Mouse (Mus musculus) limb, embryonic 11.5 days (tissue): Measurements from ENCODE around the gene Ccna2. TPM values are rescaled to one million over a fixed set of nuclear protein-coding genes. Genes with fewer than 3 reads are reported as not detected.

Experiments
- ATAC-seq: fragments of 200-750 bp; cut with Nextera tagmentation; 2 replicates; pipeline ENCODE4 v1.8.0; 2017; ENCODE audit warnings: low read depth; ENCODE audit not compliant: insufficient number of reproducible peaks, low FRiP score, low TSS enrichment
- DNase-seq: peaks from one replicate; pipeline ENCODE4 v3.0.0-alpha.2; 2015; ENCODE audit warnings: low spot score
- H3K27ac ChIP-seq: fragments of 300-500 bp; sonication (generic); replicated peaks from 2 replicates; pipeline ENCODE4 v1.5.1; 2014; ENCODE audit warnings: low read depth, mild to moderate bottlenecking, low read length
- H3K27me3 ChIP-seq: fragments of 300-500 bp; sonication (generic); 2 replicates; pipeline ENCODE4 v1.6.1; 2014; ENCODE audit warnings: mild to moderate bottlenecking, low read length, mixed read lengths; ENCODE audit not compliant: control insufficient read depth, insufficient read depth
- H3K36me3 ChIP-seq: fragments of 300-500 bp; sonication (generic); 2 replicates; pipeline ENCODE4 v1.6.1; 2014; ENCODE audit warnings: mild to moderate bottlenecking, low read length, moderate library complexity, mixed read lengths; ENCODE audit not compliant: control insufficient read depth, insufficient read depth
- H3K4me1 ChIP-seq: fragments of 300-500 bp; sonication (generic); 2 replicates; pipeline ENCODE4 v1.6.1; 2014; ENCODE audit warnings: low read length, mixed read lengths; ENCODE audit not compliant: control insufficient read depth, insufficient read depth
- H3K4me2 ChIP-seq: fragments of 300-500 bp; sonication (generic); 2 replicates; pipeline ENCODE4 v1.6.1; 2014; ENCODE audit warnings: low read depth, mild to moderate bottlenecking, moderate library complexity; ENCODE audit not compliant: severe bottlenecking
- H3K4me3 ChIP-seq: fragments of 300-500 bp; sonication (generic); 2 replicates; pipeline ENCODE4 v1.5.1; 2014; ENCODE audit warnings: low read depth, low read length
- H3K9ac ChIP-seq: fragments of 300-500 bp; sonication (generic); 2 replicates; pipeline ENCODE4 v1.6.1; 2014; ENCODE audit warnings: mild to moderate bottlenecking, low read length
- H3K9me3 ChIP-seq: fragments of 300-500 bp; sonication (generic); 2 replicates; pipeline ENCODE4 v1.6.1; 2016; ENCODE audit warnings: low read length; ENCODE audit not compliant: control insufficient read depth
- WGBS: fragments of 180-500 bp; shearing (Covaris S2); extraction: QIAGEN DNeasy Blood & Tissue Kit; methylation state at CpG from one replicate; pipeline ENCODE4 v1.1.7; 2014; 5-methylcytosine and 5-hydroxymethylcytosine counted together
- polyA plus RNA-seq: library from polyadenylated mRNA; unstranded; fragments of >200 nt; fragmentation: Nextera tagmentation; extraction: Ambion mirVana; gene quantifications from 2 replicates; pipeline ENCODE4 v1.2.1, GENCODE M21; 2014

Gene Ccna2
- polyA plus RNA-seq, 1 experiment from 2014 or later: 277 TPM

DNA sequence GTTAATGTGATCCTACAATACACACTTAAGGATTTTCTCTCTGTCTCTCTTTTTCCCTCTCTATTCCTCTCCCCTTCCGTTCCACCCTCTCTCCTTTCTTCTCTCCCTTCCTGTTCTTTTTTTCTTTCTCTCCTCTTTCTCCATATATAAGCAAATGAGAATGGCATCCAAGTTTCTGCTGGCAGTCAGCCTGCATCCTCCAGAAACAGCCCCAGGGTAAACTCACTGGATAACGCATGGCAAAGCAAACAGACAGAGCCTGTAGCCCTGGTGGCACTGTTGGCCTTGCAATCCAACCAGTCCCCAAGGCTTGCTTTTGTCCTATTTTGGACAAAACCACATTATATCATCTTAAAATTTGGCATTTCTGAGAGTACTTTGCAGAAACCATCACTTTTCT is 40.7 kb downstream of the Ccna2 start:
- Histone ChIP-seq H3K27ac (no peak overlapping the region), H3K27me3 (no peaks in the 10 kb centered on the region), H3K9ac (no peak overlapping the region), H3K4me3 (no peak overlapping the region), H3K4me1 (no peaks in the 10 kb centered on the region), H3K9me3 (no peaks in the 10 kb centered on the region), H3K36me3 (no peaks in the 10 kb centered on the region), H3K4me2 (no peak overlapping the region)
- no peak for ATAC-seq
- 51% methylated on average over 2 of the region's 2 CpGs for WGBS
- no peak for DNase-seq

DNA sequence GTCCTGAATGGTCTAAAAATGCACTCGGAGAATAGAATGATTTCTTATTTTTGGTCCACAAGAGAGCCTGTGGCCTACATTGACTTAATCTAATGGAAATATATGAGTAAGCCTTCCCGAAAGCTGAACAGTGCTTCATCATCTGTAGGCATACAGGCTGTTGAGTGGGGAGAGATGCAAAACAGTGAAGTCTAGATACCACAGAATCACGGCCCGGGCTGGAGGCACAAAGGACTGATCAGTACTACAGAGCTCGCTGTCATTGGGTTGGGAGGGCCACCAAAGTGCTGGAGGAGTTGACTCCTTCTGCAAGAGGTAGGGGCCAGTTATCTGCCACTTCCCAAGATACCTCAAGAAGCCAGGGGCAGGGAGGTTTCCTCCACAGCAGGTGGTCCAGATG is 41.2 kb downstream of the Ccna2 start:
- no peaks in the 10 kb centered on the region for H3K4me1 ChIP-seq
- no peak for DNase-seq
- WGBS: 81% methylated on average over 5 of the region's 5 CpGs
- H3K9me3 ChIP-seq: no peaks in the 10 kb centered on the region
- no peak overlapping the region for H3K9ac ChIP-seq
- H3K36me3 ChIP-seq: no peaks in the 10 kb centered on the region
- H3K4me2 ChIP-seq: no peak overlapping the region
- H3K27ac ChIP-seq: no peak overlapping the region
- no peak overlapping the region for H3K4me3 ChIP-seq
- ATAC-seq: no peak
- H3K27me3 ChIP-seq: no peaks in the 10 kb centered on the region

DNA sequence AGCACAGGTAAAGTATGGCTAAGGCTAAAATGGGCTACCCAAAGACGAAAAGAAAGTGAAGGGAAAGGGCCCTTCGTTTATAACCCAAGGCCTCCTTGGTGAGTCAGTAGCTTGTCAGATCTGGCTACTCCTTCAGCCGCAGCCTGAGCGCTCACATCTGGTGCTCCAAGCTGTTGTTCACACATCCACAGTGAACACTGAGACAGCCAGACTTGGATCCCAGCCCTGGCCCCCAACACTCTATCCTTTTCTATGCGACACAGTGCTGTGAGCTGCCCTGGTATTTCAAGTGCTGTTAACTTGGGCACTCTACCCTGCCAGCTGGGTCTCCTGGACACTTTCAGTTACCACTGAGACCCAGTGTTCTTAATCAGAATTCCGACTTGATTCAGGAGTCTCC is 41.6 kb downstream of the Ccna2 start:
- Histone ChIP-seq H3K4me3 (no peak overlapping the region), H3K36me3 (no peaks in the 10 kb centered on the region), H3K4me1 (no peaks in the 10 kb centered on the region), H3K27ac (no peak overlapping the region), H3K4me2 (no peak overlapping the region), H3K27me3 (no peaks in the 10 kb centered on the region), H3K9me3 (no peaks in the 10 kb centered on the region), H3K9ac (no peak overlapping the region)
- ATAC-seq: no peak
- DNase-seq: no peak
- 82% methylated on average over 6 of the region's 6 CpGs for WGBS

DNA sequence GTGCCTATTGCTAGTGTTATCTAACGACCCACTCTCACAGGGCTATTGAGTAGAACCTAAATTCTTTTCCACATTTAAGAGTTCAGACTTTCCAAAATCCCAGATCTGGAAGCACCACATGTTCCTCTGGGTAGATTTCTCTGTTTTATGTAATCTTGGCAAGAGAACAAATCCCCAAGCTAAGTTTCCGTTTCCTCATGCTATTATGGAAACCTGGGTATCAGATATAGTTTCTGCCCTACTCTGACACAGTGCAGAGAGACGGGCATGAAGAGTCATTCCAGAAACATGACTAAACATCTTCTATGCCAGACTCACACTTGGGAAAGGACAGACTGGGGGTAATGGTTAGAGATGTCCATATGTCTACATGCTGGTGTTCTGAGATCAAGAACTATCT is 47.5 kb downstream of the Ccna2 start:
- 88% methylated on average over 3 of the region's 3 CpGs for WGBS
- H3K9ac ChIP-seq: no peak overlapping the region
- no peaks in the 10 kb centered on the region for H3K4me1 ChIP-seq

DNA sequence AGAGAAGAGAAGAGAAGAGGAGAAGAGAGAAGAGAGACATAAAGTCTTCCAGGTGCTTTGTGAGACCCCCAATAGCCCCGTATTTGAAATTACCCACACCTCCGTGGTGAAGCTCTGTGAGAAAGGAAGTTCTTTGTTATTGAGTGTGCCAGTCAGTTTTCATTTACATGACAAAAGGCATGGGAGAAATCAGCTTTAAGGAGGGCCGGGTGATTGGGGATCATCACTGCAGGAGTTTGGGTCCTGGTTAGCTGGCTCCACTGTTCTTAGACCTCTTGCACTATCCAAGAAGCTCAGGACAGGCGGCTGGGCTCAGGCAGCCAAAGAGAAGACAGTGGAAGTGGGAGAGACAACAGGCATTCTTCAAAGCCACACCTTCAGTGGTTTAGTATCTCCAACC is 49.8 kb downstream of the Ccna2 start:
- peaks cover 34% of the 10 kb centered on the region for H3K27me3 ChIP-seq
- WGBS: 11% methylated on average over 4 of the region's 4 CpGs

More for the DNA sequence above, 47.5 kb downstream of the Ccna2 start:
- peaks cover 31% of the 10 kb centered on the region for H3K27me3 ChIP-seq
- no peak overlapping the region for H3K4me3 ChIP-seq
- no peak overlapping the region for H3K4me2 ChIP-seq
- no peaks in the 10 kb centered on the region for H3K9me3 ChIP-seq
- ATAC-seq (no peak), DNase-seq (no peak)
- no peak overlapping the region for H3K27ac ChIP-seq
- H3K36me3 ChIP-seq: no peaks in the 10 kb centered on the region

DNA sequence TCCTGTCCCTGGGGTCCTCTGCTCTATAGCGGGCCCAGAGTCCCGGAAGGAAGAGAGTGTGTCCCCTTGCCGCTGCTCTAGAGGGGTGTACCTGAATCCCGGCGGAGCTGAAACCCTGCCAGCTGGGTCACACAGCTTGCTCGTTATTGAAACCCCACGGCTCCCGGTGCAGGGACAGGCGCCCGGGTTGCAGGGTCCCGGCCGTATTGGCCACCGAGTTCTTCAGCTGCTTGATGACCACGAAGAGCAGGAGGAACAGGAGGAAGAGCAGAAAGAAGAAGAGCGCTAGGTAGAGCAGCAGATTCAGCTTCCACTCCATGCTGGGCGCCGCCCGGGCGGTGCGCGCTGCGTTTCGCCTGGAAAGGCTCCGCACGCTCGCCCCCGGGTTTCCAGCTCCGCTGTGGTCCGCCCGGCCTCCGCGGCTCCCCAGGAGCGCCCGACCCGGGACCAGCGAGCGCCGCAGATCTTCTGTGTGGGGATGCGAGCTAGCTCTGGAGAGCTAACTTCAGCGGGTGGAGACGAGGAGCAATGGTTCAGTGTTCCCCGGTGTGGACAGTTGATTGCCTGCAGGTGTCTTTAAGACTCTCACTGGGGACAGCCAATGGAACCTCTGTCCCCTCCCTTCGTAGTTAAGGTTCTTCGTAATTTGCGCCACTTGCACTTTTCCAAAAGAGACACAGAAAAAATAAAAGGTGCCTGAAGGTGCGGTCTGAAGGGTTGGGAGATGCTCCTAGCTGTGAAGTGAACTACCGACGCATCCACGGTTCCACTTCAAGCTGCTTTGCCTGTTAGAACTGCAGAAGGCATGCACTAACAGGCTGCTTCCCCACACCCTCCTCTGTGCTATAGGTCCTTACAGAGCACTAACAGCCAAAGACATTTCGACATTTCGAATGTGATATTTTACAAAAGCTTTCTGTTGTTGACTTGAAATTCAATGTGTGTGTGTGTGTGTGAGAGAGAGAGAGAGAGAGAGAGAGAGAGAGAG is 50.6 kb downstream of the Ccna2 start, which contains the start of gene Gm11549:
Gene Gm11549, minus strand, starts transcription at position 741 of the 988 bp plus-strand sequence.
- H3K9ac ChIP-seq: peak within 1 kb of the TSS; percentile 49
- under 1% methylated on average over 51 of the region's 51 CpGs for WGBS
- no peak within 1 kb of the TSS for H3K27ac ChIP-seq
- H3K9me3 ChIP-seq: no peaks in the 10 kb centered on the region
- peaks cover 34% of the 10 kb centered on the region for H3K27me3 ChIP-seq
- no peaks in the 10 kb centered on the region for H3K36me3 ChIP-seq
- peak within 1 kb of the TSS; percentile 42 for H3K4me3 ChIP-seq
- DNase-seq (peak; percentile 62), ATAC-seq (no peak)
- no peaks in the 10 kb centered on the region for H3K4me1 ChIP-seq
- H3K4me2 ChIP-seq: peak within 1 kb of the TSS; percentile 86

More for the DNA sequence above, 49.8 kb downstream of the Ccna2 start:
- no peaks in the 10 kb centered on the region for H3K4me1 ChIP-seq
- no peaks in the 10 kb centered on the region for H3K9me3 ChIP-seq
- ATAC-seq (no peak), DNase-seq (no peak)
- no peak overlapping the region for H3K4me2 ChIP-seq
- no peaks in the 10 kb centered on the region for H3K36me3 ChIP-seq
- H3K27ac ChIP-seq: no peak overlapping the region
- H3K4me3 ChIP-seq: no peak overlapping the region
- H3K9ac ChIP-seq: no peak overlapping the region

DNA sequence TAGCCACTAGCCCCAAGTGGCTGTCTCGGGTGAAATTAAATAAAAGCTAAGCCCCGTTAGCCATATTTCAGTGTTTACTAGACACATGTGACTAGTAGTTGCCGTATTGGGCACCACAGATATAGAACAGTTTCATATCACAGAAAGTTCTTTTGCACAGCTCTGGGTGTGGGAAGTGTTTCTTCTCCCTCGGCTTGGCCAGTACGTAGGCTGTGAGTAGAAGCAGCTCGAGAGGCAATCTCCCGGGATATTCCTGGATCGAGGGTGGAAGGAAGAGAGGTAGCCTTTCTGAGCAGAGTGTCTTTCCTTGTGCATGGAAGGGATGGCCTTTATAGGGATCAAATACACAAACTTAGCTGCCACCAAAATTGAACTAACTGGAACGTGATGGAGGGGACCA is 55.8 kb downstream of the Ccna2 start:
- Histone ChIP-seq H3K4me2 (no peak overlapping the region), H3K9ac (no peak overlapping the region), H3K27ac (no peak overlapping the region), H3K4me1 (no peaks in the 10 kb centered on the region), H3K36me3 (no peaks in the 10 kb centered on the region), H3K9me3 (no peaks in the 10 kb centered on the region), H3K4me3 (no peak overlapping the region), H3K27me3 (peaks cover 16% of the 10 kb centered on the region)
- no peak for ATAC-seq
- DNase-seq: no peak
- WGBS: 95% methylated on average over 9 of the region's 9 CpGs
